Mouse (Mus musculus): Measurements from ENCODE around the gene Zfp956. TPM values are rescaled to one million over a fixed set of nuclear protein-coding genes. Genes with fewer than 3 reads are reported as not detected.

The Zfp956 gene
- polyA plus RNA-seq (2012; rRNA removed) = 13.9 and 14.8 TPM in 2 replicates

DNA sequence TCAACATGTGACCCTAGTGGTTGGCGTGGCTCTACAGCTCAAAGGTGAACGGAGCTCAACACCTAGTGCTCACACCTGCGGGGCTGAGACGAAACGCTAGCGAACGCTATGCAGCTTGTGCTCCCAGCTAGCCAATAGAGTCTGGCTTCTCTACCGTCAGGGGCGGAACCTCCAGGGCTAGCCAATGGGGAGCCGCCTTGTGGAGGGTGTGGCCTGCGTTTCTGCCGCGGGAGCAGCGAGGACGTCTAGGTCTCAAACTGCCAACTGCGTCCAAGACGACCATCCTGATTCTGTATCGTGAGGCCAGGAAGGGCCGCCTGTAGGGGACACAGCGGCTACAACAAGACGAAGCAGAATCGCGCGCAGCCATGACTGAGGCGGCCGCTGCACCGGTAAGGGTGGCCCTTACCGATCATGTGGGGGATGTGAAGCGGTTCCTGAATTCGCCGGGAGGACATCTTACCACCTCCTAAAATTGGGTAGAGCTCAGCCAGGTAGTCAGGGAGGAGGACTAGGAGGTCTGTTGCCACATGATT is at the start of gene Zfp956:
Gene Zfp956, plus strand, starts transcription at position 200 of the 536 bp plus-strand sequence.
- no peak for DNase-seq (ENCODE audit: low read depth)

DNA sequence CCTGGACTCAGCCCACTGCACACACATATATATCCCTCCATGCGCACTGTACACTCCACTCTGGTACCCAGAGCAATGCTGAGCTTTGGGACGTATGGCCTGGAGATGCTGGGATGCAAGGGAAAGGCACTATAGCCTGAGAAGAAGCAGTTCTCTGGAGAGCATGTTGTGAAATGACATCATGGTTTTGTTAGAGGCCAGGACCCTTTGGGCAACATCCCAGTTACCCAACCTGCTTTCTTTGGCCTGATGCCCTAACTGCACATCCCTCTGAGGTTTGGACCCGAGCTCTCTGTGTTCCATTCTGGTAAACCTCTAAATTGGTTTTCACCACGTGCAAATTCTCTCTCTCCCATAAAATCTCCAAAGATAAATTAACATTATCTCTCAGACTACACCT is 49.6 kb upstream of the Zfp956 start:
- DNase-seq (ENCODE audit: low read depth) = no peak

DNA sequence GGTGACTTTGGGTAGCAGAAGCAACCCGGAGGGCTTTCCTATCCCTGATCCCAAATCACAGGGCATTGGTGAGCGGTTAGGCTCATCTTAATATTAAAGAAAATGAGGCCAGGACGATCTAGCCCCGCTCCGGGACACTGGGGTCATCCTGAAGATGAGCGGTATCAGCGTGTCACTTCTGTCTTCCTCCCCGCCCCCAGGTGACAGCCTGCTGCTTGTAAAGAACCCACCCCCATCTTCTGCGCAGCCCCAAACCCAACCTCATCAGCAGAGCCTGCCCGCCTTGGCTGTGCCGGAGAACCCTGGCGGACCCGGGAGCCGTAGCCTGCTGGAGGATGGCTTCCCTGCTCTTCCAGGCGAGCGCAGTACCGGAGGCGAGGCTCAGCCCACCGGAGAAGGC is 48.8 kb upstream of the Zfp956 start:
- DNase-seq (ENCODE audit: low read depth) = no peak

DNA sequence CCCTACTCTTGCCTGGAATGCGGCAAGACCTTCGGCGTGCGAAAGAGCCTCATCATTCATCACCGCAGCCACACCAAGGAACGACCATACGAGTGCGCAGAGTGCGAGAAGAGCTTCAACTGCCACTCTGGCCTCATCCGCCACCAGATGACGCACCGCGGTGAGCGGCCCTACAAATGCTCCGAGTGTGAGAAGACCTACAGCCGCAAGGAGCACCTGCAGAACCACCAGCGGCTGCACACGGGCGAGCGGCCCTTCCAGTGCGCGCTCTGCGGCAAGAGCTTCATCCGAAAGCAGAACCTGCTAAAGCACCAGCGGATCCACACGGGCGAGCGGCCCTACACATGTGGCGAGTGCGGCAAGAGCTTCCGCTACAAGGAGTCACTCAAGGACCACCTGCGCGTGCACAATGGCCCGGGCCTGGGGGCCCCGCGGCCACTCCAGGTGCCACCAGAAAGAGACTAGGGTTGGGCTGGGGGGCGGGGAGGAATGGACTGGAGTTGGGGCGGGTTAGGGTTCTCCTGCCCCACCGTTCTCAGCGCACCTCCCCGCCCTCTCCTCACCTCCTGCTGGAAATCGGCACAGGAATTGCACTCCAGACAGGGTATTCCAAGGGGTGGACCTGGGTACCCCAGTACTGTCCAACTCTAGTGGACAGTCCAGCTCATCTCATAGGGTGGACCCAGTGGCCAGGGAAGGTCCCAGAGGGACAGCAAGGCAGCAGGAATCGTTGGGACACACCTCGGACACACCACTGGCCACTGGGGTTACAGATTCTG is 48.1 kb upstream of the Zfp956 start:
- DNase-seq (ENCODE audit: low read depth) = no peak

DNA sequence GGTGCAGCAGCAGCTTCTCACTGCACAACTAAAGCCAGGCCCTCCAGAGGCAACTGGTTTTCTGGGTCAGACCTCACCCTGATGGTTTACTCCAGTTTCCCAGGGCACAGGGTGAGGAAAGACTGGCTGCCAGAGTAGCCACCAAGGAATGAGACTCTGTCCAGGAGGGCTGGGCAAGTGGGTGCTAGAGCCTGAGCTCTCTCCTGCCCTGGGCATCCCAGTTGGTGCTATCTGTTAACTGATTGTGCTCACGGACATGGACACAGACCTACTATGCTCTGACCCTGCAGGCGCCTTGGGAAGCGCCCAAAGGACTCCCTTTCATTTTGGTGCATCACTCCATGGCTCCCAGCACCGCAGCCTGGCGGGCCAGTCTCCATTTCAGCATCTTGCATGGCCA is 46.9 kb upstream of the Zfp956 start:
- DNase-seq (ENCODE audit: low read depth) = no peak

DNA sequence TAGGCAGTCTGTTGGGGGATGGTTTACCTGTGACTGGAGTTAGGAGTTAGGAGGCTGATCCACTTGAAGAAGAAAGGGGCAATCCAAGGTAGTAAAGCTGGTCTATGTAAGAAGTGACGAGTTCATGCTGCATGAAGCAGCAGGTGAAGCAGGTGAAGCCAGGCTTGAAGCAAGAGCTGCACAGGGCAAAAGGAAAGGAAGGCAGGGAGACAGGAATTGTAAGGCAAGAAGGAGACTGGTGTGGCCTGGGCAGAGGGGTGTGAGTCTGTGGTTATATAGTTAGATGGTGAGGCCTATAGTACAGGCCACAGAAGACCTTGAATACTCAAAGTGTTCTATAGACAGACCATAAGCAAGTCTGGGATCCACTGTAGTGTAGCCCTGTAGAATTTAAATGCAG is 44.2 kb upstream of the Zfp956 start:
- DNase-seq (ENCODE audit: low read depth) = no peak

DNA sequence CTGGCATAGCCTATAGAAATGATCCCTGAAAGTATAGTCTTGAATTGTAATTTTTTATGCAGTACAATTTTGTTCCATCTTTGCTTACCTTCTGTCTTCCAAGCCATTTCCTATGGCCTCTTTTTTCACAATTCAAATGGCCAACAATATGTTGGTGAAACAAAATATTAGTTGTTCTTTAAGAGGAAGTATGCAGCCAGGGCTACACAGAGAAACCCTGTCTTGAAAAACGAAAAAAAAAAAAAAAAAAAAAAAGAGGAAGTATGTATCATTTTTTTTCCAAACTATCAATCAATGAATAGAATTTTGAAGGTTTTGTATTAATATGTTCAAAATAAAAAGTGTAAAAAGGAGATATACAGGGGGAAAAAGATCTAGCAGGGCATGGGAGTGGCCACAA is 41.5 kb upstream of the Zfp956 start:
- DNase-seq (ENCODE audit: low read depth) = no peak

DNA sequence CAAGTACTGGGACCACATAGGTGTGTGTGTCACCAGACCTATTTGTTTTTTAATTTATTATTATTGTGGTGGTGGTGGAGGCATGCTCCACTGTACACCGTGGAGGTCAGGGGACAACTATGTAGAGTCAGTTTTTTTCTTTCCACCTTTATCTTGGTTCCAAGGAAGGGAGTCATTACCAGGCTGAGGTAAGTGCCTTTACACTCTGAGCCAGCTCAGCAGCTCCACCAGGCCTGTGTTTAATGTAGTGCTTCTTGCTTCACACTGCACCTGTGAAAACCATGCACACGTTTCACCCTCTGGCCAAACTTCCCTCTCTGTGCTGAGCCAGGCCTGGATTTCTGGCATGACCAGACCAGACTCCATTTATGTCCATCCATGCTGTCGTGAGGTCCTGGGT is 40.2 kb upstream of the Zfp956 start:
- no peak for DNase-seq (ENCODE audit: low read depth)

DNA sequence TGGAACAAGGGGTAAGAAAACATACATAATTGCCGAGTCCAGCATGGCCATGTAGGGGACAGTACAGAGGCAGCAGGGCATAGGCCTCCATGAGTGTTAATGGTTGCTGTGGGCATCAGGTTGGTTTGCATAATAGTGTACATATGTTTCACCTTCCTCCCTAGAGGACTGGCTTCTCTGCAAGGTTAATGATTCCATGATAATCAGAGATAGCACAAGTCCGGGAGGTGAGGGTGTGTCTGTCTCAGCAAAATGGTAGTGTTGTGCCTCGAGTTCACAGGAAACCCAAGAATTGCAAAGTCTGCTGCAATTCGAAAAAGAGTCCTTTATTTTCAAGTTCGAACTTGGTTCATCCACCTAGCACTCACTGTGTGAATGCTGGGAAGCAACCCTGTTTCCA is 36.1 kb upstream of the Zfp956 start:
- DNase-seq (ENCODE audit: low read depth) = no peak

DNA sequence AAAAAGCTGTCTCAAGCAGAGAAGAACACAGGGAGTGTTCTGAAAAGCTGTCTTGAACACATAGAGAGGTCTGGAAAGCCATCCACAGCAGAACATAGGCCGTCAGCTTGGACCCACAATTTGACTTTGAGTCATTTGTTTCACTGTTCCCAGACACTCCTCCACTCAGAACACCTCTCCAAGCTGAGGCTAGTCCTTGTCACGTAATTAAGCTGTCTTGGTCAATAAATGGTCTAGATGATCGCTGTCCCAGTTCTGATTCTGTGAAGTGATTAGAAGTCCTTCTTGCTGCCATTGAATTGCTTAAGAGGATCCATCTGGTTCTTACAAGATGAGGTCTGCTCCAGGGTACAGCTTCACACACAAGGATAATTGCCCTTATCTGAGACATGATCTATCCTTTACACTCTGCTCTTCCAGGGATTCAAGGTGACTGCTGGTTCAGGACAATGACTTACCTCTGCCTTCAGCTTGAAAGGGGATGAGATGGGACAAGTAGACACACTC is 34.4 kb upstream of the Zfp956 start:
- DNase-seq (ENCODE audit: low read depth) = peak; percentile 89

DNA sequence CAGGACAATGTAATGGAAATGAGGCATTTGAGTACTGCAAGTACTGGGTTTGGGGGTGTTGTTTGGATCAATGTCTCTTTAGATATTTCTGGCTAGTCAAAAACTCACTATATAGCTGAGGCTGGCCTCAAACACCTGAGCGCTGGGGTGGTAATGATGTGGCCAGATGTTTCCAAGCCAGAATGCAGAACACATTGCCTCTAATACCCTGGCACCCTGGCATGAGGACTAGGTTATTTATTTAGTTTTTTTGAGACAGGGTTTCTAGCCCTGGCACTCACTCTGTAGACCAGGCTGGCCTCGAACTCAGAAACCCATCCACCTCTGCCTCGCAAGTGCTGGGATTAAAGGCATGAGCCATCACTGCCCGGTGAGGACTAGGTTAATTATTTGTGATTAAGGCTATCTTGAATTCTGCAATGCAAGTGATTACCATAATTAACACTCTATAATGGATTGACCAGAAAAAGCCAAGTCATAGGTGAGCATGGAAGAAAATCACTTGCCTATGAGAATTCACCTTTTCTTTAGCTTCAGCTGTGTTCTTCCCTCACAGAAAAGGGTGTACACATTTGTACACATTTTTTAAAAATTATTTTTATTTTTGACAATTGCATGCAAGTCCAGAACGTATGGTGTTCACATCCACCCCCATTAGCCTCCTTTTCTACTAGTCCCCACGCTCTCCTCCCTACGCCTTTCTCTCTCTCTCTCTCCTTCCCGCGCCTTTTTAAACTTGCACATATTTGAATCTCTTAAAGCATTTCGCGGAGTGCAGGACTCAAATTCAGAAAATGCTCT is 33.3 kb upstream of the Zfp956 start:
- no peak for DNase-seq (ENCODE audit: low read depth)

DNA sequence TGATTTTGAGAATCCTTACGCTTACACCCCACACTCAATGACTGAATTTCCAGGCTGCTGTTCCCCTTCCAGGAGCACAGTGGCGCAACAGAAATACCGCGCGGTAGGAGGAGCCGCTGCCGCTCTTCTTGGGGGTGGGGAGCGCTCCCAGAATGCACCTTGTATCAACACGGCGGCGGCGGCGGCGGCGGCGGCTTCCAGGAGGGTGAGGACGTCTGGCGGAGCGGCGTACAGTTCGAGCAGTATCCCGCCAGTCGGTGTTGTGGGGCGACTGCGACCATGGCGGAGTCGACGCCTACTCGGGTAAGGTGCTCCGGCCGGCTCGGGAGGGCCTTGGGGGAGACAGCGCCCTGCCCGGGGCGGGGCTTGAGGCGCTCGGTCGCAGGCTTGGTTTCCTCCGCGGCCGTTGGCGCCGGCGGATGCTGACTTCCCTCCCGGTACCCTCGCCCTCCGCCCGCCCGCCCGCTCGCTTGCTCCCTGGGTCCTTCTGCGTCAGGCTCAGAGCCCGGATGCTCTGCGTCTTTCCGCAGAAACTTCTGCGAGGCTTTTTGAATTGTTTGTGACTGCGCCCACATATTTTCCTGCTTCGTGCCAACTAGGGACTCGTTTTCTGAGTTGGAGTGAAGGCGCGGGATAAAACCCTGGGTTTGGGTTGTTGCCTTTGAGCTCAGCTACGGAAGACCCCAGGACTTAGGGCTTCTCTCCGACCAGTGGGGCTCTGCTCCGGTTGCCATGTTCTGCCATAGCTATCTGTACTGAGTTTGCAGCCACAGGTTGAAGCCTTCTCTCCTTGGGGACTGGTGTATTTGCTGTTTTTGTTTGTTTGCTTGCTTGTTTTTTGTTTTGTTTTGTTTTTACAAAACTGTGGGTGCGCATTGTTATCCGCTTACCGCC is 32.5 kb upstream of the Zfp956 start, which contains the start of gene Zfp212:
Gene Zfp212, plus strand, starts transcription at position 30 of the 894 bp plus-strand sequence.
- no peak for DNase-seq (ENCODE audit: low read depth)

DNA sequence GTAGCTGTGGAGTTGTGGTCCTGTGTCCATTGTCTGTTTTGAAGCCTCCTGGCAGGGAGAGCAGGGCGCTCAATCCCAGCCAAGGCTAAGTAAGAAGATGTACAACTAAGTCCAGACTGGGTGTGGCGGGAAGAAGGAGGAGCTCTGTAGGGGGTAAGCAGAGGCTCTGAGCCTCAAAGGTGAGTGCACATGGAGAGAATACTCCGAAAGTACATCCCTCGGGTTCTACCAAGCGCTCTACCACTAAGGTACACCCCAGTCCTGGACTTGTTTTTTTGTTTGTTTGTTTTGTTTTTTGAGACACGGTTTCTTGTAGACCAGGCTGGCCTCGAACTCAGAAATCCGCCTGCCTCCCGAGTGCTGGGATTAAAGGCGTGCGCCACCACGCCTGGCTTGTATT is 10.7 kb upstream of the Zfp956 start:
- DNase-seq (ENCODE audit: low read depth) = no peak

DNA sequence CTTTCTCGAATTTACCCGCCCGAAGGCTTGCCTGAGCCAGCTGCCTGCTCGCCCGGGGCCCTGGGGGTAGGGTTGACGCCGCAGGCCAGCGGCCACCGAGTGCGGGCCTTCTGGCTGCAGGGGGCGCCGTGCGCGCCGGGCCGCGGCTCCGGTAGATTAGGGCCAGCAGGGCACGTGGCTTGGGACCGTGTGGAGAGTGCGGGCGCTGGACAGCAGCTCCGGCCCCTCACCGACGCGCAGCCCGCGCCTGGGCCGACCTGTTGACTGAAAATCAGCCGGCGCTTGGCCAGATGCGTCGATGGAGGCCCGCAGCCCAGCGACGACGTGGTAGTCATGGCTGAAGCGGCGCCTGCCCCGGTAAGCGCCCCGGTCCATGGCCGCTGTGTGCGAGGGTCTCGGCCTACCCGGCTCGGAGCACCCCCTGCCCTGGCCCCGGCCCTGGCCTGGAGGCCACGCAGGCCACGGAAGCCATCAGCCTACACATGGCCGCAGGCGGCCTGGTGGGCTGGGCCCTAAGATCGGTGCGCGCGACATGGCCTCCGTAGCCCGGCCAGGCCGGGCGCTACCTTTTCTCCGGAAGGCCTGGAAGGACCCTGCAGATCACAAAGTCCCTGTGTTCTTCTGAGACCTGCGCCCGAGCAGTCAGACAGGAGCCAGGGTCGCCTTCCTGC is 10.0 kb upstream of the Zfp956 start:
- DNase-seq (ENCODE audit: low read depth) = no peak

DNA sequence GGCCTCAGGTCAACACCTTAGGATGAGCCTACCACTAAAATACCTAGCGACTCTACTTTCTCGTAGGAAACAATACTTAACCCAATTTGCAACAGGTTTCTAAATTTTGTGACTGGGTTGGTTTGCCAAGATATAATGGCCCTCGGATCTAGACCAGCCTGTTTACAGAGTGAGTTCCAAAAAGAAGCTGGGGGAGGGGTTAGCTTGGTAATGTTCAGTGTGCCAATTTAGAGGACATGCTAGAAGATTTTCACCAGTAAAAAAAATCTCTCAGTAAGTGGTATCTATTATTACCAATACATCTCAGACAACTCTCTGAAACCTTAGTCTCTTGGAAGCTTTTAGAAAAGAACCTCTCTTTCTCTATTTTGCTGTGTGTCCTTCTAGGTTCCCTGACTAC is 9.5 kb upstream of the Zfp956 start:
- no peak for DNase-seq (ENCODE audit: low read depth)

DNA sequence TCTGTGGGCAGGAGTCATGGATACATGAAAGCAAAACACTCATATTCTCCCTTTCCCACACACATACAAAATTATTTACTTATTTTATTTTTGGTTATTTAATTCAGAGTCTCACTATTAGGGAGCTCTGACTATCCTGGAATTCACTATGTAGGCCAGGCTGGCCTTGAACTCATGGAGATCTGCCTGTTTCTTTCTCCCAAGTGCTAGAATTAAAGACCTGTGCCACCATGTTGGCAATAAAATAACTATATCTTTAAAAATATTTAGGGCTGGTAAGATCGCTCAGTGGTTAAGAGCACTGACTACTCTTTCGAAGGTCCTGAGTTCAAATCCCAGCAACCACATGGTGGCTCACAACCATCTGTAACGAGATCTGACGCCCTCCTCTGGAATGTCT is 5.8 kb upstream of the Zfp956 start:
- DNase-seq (ENCODE audit: low read depth) = no peak

DNA sequence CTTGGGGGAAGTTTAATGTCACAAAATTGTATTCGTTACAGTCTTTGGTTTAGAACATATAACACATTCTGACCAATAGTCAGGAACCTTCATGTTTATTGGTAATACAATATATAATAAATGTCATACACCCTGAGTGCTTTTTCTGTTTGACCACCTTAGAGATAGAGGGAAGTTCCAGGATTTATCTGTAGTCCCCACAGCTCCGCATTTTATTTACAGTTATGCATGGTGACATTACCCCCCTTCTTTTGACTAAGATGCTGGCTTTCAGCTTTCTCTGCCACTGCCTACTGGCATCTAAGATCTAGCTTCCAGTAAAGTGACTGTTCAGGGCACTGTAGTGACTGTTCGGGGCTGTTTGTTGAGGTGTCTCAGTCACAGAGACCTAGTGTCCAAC is 1.2 kb downstream of the Zfp956 start:
- DNase-seq (ENCODE audit: low read depth) = no peak

DNA sequence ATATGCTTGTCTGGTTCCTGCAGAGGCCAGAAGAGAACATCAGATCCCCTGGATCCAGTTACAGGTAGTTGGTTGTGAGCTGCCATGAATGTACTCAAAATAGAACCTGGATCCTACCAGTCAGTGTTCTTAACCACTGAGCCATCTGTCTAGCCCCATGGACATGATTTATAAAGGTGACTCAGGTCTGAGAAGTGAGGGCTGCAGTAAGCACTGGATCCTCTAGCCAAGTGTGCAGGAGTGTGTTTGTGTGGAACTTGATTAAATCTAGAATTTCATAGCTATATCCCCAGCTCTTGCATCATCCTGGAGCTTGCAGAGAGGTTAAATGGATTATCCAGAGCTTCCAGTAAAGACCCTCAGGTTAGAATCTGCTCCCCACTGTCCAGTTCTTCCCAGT is 4.6 kb downstream of the Zfp956 start:
- DNase-seq (ENCODE audit: low read depth) = no peak

DNA sequence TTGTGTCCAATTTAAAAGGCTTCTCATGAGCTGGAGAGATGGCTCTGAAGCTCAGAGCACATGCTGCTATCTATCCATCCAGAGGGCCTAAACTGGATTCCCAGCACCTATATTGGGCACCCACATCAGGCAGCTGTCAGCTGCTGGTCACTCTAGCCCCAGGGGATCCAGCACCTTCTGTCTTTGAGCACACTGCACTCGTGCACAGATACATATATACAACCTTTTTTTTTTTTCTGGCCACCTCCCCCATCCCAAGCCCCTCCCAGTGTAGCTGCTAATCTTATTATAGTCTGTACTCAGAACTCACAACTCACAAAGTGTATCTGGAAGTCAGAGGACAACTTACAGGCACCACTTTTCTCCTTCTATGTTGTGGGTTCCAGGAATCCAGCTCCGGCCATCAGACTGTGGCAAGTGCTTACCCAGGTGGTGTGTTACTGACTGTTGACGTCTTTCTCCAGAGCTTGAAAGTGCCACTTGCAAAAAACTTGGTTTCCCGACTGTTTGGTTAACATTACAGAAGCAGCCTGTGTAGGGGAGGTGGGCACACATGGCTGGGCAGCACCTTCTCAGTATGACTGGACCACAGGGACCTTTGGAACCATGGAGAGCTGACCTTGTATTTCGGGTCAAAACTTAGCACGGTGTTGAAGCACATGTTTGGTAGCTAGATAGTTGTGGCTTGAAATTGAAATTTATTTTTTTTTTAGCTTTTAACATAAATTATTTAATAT is 7.7 kb downstream of the Zfp956 start:
- DNase-seq (ENCODE audit: low read depth) = no peak

DNA sequence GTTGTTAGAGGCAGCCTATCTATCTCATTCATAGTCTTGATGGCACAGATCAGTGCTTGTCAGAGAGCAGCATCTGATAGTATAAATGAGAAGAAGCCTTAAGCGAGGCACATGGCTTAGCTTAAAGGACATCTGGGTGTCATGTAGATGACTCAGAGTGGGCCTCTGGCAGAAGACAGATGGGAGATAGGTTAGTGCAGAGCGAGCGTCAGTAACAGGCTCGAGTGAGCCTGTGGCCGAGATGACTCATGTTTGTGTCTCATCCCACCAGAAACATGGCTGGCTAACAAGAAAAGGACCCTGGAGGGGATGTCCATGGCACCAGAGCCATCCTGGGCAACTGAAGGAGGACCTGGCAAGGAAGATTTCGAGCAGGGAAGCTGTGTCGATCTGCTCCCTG is 9.9 kb downstream of the Zfp956 start:
- DNase-seq (ENCODE audit: low read depth) = no peak

Data from gonadal fat pad, adult 2 months (tissue).